Mouse (Mus musculus) kidney, postnatal 25 days (tissue): Measurements from ENCODE around the gene Mmd2.

ENCODE experiments used
- DNase-seq, 2 experiments: peaks; one replicate each; pipeline ENCODE4 v3.0.0; 2021; ENCODE audit warnings: mixed read lengths in 2 of 2

The Mmd2 gene

GRCm38 (mm10) chr5:142545014-142545795, 63.4 kb downstream of the Mmd2 start:
- DNase-seq: no peak

GRCm38 (mm10) chr5:142537286-142537685, 71.3 kb downstream of the Mmd2 start:
- peak; percentile 41 to 46 for DNase-seq

- DNase-seq: no peak
Observed at GRCm38 (mm10) chr5:142535388-142535787, 73.2 kb downstream of the Mmd2 start.

DNA sequence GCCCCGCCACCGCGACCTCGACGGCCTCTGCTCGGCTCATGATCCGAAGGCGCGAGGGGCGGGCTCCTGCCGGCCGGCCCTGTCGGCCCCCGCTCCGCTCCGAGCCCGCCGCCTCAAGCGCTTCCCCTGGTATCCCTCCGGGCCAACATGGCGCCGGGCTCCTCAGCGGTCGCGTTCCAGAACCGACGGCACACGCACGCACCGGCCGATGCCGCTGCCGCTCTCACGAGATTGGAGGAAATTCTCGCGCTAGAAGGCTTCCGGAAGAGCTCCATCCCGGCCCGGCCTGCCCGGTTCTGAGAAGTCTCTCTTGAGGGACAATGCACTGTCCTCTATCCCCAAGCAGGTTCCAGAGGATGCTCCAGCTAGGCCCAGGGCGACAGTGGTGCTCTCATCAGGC, 78.7 kb downstream of the Mmd2 start, which contains the start of gene Papolb:
Papolb (minus strand) TSS at position 162 of the 400 bp plus-strand sequence.
- no peak for DNase-seq

DNA sequence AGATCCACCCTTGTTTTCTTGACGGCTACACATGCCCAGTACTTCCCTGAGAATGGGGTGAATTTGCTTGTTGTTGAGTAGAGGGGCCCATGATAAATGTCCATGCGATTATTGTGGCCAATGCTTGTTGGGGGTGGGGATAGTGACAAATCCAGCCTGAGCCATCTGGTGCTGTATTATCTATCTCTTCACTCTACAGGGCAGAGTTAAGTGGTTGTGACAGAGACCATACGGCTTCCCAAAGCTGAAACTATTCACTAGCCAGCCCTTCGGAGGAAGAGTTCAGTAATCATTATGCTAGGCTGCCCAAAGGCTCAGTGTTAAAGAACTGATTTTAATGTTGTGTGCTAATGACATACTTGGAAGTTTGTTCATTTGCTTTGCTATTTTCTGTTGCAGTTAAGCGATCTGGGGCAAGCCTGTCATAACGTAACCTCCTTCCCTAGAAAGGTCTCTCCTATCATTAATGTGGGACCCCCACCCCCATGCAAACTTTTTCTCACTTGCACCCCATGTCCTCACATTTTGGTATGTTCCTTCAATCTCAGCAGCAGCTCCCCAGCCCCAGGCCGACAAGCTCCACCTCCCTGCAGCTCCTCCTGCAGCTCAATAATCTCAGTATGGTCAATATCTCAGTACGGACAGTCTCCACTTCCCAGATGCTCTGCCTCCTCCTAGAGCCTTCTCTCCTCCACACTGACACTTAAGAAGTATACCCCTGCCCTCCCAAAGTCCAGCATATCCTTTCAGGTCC, 83.7 kb downstream of the Mmd2 start:
- no peak for DNase-seq

DNA sequence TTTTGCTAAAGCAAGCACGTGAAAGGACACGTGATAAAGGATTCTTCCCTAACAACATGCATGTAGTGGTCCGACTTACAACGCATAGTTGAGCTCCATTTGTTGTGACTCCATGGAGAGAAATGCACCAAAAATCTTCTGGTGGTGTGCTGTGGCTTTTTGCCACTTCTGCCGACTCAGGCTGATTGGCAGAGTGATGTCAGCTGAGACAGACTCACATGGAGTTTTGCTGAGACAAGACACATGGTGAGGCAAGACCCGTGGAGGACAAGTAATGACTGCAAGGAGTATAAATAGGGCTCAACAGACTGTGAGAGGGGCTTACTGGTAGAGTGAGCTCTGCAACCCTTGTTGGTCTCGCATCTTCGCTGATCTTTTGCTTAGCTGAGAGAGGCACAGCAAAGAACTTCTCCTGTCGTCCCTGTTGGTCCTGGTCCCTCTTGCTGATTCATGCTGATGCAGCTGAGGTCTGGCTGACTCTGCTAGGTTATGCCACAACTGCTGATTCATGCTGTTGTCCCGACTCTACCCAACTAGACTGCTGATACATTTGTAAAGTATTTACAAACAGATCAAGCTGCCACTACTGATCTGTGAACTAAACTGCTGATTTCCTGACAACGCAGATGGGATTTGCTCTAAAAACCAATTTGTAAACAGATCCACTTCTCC, 87.3 kb downstream of the Mmd2 start:
- no peak for DNase-seq

DNA sequence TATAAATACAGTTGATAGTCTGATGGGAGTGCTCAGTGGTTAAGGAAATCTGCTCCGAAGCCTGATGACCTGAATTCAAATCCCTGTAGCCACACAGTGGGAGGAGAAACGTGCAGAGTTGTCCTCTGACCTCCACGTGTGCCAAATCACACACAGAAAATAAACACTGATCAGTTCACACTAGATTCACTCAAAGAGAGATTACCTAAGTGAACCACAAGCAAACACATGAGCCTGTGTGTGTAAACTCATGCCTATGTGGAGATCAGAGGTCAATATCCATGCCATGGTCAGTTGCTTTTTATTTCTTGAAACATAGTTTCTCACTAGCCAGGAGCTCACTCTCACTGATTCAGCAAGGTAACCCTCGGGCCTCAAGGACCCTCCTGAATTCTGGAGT, 88.2 kb downstream of the Mmd2 start:
- no peak for DNase-seq

DNA sequence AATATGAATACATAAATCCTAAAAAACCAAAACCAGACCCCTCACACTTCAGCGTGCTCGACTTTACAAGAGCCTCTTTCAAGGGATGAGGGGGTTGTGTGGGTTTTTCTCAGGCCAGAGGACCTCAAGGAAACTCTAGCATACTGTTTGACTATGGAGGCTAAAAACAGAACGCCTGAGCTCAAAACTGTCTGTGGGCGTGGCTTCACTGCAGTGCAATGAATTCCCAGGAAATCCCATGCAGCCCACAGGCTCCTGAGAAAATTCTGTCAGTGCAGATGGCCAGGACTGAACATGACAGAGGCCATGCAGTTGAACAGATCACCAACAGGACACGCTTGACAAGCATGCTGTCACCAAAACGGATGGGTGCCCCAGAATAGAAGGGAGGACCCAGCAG, 89.6 kb downstream of the Mmd2 start:
- DNase-seq: no peak
